Mouse (Mus musculus) small intestine, adult 2 months (tissue): Measurements from ENCODE around the gene Tenm3.

ENCODE experiments used
- CTCF ChIP-seq: fragments of 200-500 bp; IDR thresholded peaks from 2 replicates; pipeline ENCODE4 v1.5.1; 2012; ENCODE audit warnings: low read depth, mild to moderate bottlenecking, control low read depth, inconsistent platforms, low read length, moderate library complexity, mixed read lengths; ENCODE audit not compliant: insufficient replicate concordance, insufficient read length; ENCODE audit errors: extremely low read depth
- POLR2A ChIP-seq: fragments of 200-500 bp; IDR thresholded peaks from 2 replicates; pipeline ENCODE4 v1.6.1; 2012; ENCODE audit warnings: low read depth, mild to moderate bottlenecking, control low read depth, inconsistent platforms, low read length, moderate library complexity

- TF ChIP-seq CTCF (no peak), POLR2A (no peak)
Observed at GRCm38 (mm10) chr8:48281855-48282254, 561.9 kb downstream of the Tenm3 start.
